Mouse (Mus musculus) embryonic fibroblast, embryonic 13.5 days (primary cell): ENCODE results near the gene Dvl2. TPM values are rescaled to one million over a fixed set of nuclear protein-coding genes. Genes with fewer than 3 reads are reported as not detected.

Experiments used
- H3K27ac ChIP-seq: 2 replicates; pipeline ENCODE4 v1.5.1; 2012; ENCODE audit warnings: low read length, control low read depth, inconsistent platforms; ENCODE audit not compliant: insufficient read depth
- H3K4me1 ChIP-seq: 2 replicates; pipeline ENCODE4 v1.6.1; 2011; ENCODE audit warnings: low read length; ENCODE audit not compliant: control insufficient read depth, insufficient read depth
- H3K4me3 ChIP-seq: 2 replicates; pipeline ENCODE4 v1.5.1; 2011; ENCODE audit warnings: mild to moderate bottlenecking, control low read depth, low read length; ENCODE audit not compliant: insufficient read depth
- CTCF ChIP-seq: IDR thresholded peaks from 2 replicates; pipeline ENCODE4 v1.5.1; 2011; ENCODE audit warnings: mild to moderate bottlenecking, control low read depth, low read length, moderate library complexity, borderline replicate concordance; ENCODE audit not compliant: insufficient read depth
- POLR2A ChIP-seq: IDR thresholded peaks from 2 replicates; pipeline ENCODE4 v1.6.1; 2011; ENCODE audit warnings: low read depth, mild to moderate bottlenecking, control low read depth, low read length, moderate library complexity
- polyA plus RNA-seq: library from polyadenylated mRNA; stranded (reverse); fragments of >200 nt; gene quantifications from 2 replicates; pipeline ENCODE4 v1.2.4, GENCODE M21; 2011; ENCODE audit warnings: low read depth; ENCODE audit not compliant: missing spikeins, insufficient read length

The Dvl2 gene
- polyA plus RNA-seq, 1 experiment: 32.1 TPM

DNA sequence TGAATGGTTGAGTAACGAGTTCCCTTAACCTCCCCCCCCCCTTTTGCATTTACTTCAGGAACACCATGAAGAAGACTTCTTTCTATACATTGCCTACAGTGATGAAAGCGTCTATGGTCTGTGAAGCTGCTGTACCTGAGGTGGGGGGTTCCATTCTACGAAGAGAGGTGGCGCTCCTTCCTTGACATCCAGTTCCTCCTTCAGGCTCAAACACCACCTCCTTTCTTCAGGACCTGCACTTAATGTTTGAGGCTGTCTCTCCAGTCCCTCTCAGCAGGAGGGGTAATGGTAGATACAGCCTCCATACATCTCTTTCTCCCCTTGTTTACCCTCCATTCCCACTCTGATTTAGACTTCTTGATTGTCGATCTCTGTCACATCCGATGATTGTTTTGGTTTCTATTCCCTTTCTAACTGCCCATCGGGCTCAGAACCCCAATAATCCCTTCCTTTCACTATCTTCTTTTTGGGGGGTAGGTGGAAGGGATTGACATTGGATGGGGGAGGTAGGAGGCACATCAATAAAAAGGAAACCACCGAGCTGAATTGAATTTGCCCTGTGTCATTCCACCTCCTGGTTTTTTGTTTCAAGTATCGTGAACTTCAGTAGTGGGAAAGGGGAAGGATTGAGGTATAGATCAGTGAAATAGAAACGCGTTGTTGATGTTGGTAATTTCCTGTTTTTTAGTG lies 5.8 kb upstream of the Dvl2 start:
- Histone ChIP-seq H3K4me1 (0 out of 2 replicates have a peak, but pooled peaks cover 3% of the 10 kb centered on the region), H3K27ac (no peak overlapping the region), H3K4me3 (no peak overlapping the region)
- TF ChIP-seq POLR2A (no peak), CTCF (no peak)

- H3K4me3 ChIP-seq: peak within 1 kb of the TSS; percentile 79
- 0 out of 2 replicates have a peak, but pooled peaks cover 3% of the 10 kb centered on the region for H3K4me1 ChIP-seq
- TF ChIP-seq POLR2A: peak; percentile 82
- TF ChIP-seq CTCF: no peak
- H3K27ac ChIP-seq: peak within 1 kb of the TSS; percentile 96
These were observed 4.9 kb upstream of the Dvl2 start, which contains the start of gene Phf23 for GRCm38 (mm10) chr11:69995391-69995960. Gene Phf23, plus strand, starts transcription at chr11:69995777.

GRCm38 (mm10) chr11:69996161-69997061 lies 4.0 kb upstream of the Dvl2 start:
- H3K4me1 ChIP-seq: 0 out of 2 replicates have a peak, but pooled peaks cover 3% of the 10 kb centered on the region
- no peak for TF ChIP-seq CTCF
- peak; percentile 25; the same call in 1 of the 2 replicates for TF ChIP-seq POLR2A
- H3K27ac ChIP-seq: peak overlapping the region; percentile 96
- peak overlapping the region; percentile 79 for H3K4me3 ChIP-seq

GRCm38 (mm10) chr11:69997070-69997509 lies 3.3 kb upstream of the Dvl2 start:
- H3K27ac ChIP-seq: peak overlapping the region; percentile 94
- TF ChIP-seq CTCF (no peak), POLR2A (peak; percentile 62)
- 0 out of 2 replicates have a peak, but pooled peaks cover 3% of the 10 kb centered on the region for H3K4me1 ChIP-seq
- H3K4me3 ChIP-seq: peak overlapping the region; percentile 79

GRCm38 (mm10) chr11:69998567-69999491 lies 1.6 kb upstream of the Dvl2 start:
- no peak overlapping the region for H3K4me3 ChIP-seq
- H3K4me1 ChIP-seq: peaks cover 6% of the 10 kb centered on the region; the same call in 1 of the 2 replicates
- TF ChIP-seq CTCF (no peak; the same call in 1 of the 2 replicates), POLR2A (no peak)
- no peak overlapping the region for H3K27ac ChIP-seq

- H3K4me1 ChIP-seq: peaks cover 6% of the 10 kb centered on the region; the same call in 1 of the 2 replicates
- H3K4me3 ChIP-seq: no peak overlapping the region
- TF ChIP-seq CTCF (no peak), POLR2A (no peak)
- H3K27ac ChIP-seq: peak overlapping the region; percentile 16; the same call in 1 of the 2 replicates
These were observed 729 bp upstream of the Dvl2 start for GRCm38 (mm10) chr11:69999666-70000065.

GRCm38 (mm10) chr11:70001159-70001558 lies 764 bp downstream of the Dvl2 start:
- TF ChIP-seq POLR2A: no peak
- no peak for TF ChIP-seq CTCF
- Histone ChIP-seq H3K4me3 (peak overlapping the region; percentile 98), H3K4me1 (peaks cover 6% of the 10 kb centered on the region; the same call in 1 of the 2 replicates), H3K27ac (peak overlapping the region; percentile 81)

- H3K4me3 ChIP-seq: peak overlapping the region; percentile 98
- no peak overlapping the region for H3K27ac ChIP-seq
- peaks cover 6% of the 10 kb centered on the region; the same call in 1 of the 2 replicates for H3K4me1 ChIP-seq
- no peak for TF ChIP-seq CTCF
- TF ChIP-seq POLR2A: no peak
These were observed 1.5 kb downstream of the Dvl2 start for GRCm38 (mm10) chr11:70001865-70002264.
